Mouse (Mus musculus) lung, adult 2 months (tissue): ENCODE data around the gene Psen1.

Experiments
- CTCF ChIP-seq: fragments of 200-500 bp; IDR thresholded peaks from 2 replicates; pipeline ENCODE4 v1.5.1; 2011; ENCODE audit warnings: mild to moderate bottlenecking, low read length, control low read depth; ENCODE audit not compliant: insufficient read depth
- POLR2A ChIP-seq: fragments of 200-500 bp; IDR thresholded peaks from 2 replicates; pipeline ENCODE4 v1.6.1; 2011; ENCODE audit warnings: low read depth, mild to moderate bottlenecking, control low read depth, low read length, borderline replicate concordance; ENCODE audit errors: extremely low read depth

GRCm38 (mm10) chr12:83723037-83723436 lies 35.1 kb downstream of the Psen1 start:
- TF ChIP-seq CTCF (no peak), POLR2A (no peak)
